Mouse (Mus musculus): ENCODE measurements around the gene Trim2. TPM values are rescaled to one million over a fixed set of nuclear protein-coding genes. Genes with fewer than 3 reads are reported as not detected.

The Trim2 gene
- polyA plus RNA-seq, 1 experiment from 2014 or later = 24.9 TPM

GRCm38 (mm10) chr3:84303395-84303949, 3.2 kb downstream of the Trim2 start:
- H3K36me3 ChIP-seq (ENCODE audit: control insufficient read depth, insufficient read depth, low read length) = no peaks in the 10 kb centered on the region
- H3K4me2 ChIP-seq (ENCODE audit: low read depth, low read length) = peak overlapping the region; percentile 79; the same call in 1 of the 2 replicates
- no peak overlapping the region for H3K27ac ChIP-seq (replicated peaks; ENCODE audit: low read depth, low read length)
- no peak for ATAC-seq (ENCODE audit: low read depth)
- H3K9me3 ChIP-seq (ENCODE audit: control insufficient read depth, low read length) = 0 out of 2 replicates have a peak, but pooled peaks cover 4% of the 10 kb centered on the region
- 85% methylated on average over 8 of the region's 8 CpGs for WGBS
- H3K9ac ChIP-seq (ENCODE audit: low read depth, low read length) = no peak overlapping the region
- no peak for DNase-seq (ENCODE audit: low spot score)
- peaks cover 31% of the 10 kb centered on the region for H3K27me3 ChIP-seq (replicated peaks; ENCODE audit: control insufficient read depth, insufficient read depth, low read length)
- peak overlapping the region; percentile 39; the same call in 1 of the 2 replicates for H3K4me3 ChIP-seq (ENCODE audit: low read depth, low read length)
- peaks cover 7% of the 10 kb centered on the region; the same call in 1 of the 2 replicates for H3K4me1 ChIP-seq (ENCODE audit: control insufficient read depth, insufficient read depth, low read length)

- 21% methylated on average over 4 of the region's 4 CpGs for WGBS
- H3K4me1 ChIP-seq (ENCODE audit: control insufficient read depth, insufficient read depth, low read length) = peaks cover 7% of the 10 kb centered on the region; the same call in 1 of the 2 replicates
- H3K27ac ChIP-seq (replicated peaks; ENCODE audit: low read depth, low read length) = no peak overlapping the region
- H3K4me3 ChIP-seq (ENCODE audit: low read depth, low read length) = no peak overlapping the region
- H3K27me3 ChIP-seq (replicated peaks; ENCODE audit: control insufficient read depth, insufficient read depth, low read length) = peaks cover 31% of the 10 kb centered on the region
- 0 out of 2 replicates have a peak, but pooled peaks cover 4% of the 10 kb centered on the region for H3K9me3 ChIP-seq (ENCODE audit: control insufficient read depth, low read length)
- H3K9ac ChIP-seq (ENCODE audit: low read depth, low read length) = no peak overlapping the region
- DNase-seq (ENCODE audit: low spot score) = no peak
- no peaks in the 10 kb centered on the region for H3K36me3 ChIP-seq (ENCODE audit: control insufficient read depth, insufficient read depth, low read length)
- H3K4me2 ChIP-seq (ENCODE audit: low read depth, low read length) = no peak overlapping the region
- ATAC-seq (ENCODE audit: low read depth) = no peak
These were observed 4.4 kb downstream of the Trim2 start for GRCm38 (mm10) chr3:84302273-84302672.

GRCm38 (mm10) chr3:84301674-84302073, 5.0 kb downstream of the Trim2 start:
- Histone ChIP-seq H3K27ac (replicated peaks; ENCODE audit: low read depth, low read length) (no peak overlapping the region), H3K27me3 (replicated peaks; ENCODE audit: control insufficient read depth, insufficient read depth, low read length) (peaks cover 31% of the 10 kb centered on the region), H3K9ac (ENCODE audit: low read depth, low read length) (no peak overlapping the region), H3K4me3 (ENCODE audit: low read depth, low read length) (no peak overlapping the region), H3K36me3 (ENCODE audit: control insufficient read depth, insufficient read depth, low read length) (no peaks in the 10 kb centered on the region), H3K4me1 (ENCODE audit: control insufficient read depth, insufficient read depth, low read length) (peaks cover 7% of the 10 kb centered on the region; the same call in 1 of the 2 replicates), H3K4me2 (ENCODE audit: low read depth, low read length) (no peak overlapping the region), H3K9me3 (ENCODE audit: control insufficient read depth, low read length) (0 out of 2 replicates have a peak, but pooled peaks cover 3% of the 10 kb centered on the region)
- ATAC-seq (ENCODE audit: low read depth) (no peak), DNase-seq (ENCODE audit: low spot score) (no peak)
- 87% methylated on average over 4 of the region's 4 CpGs for WGBS

- no peak overlapping the region for H3K9ac ChIP-seq (ENCODE audit: low read depth, low read length)
- H3K4me2 ChIP-seq (ENCODE audit: low read depth, low read length) = no peak overlapping the region
- H3K27me3 ChIP-seq (replicated peaks; ENCODE audit: control insufficient read depth, insufficient read depth, low read length) = peaks cover 4% of the 10 kb centered on the region
- no peak overlapping the region for H3K27ac ChIP-seq (replicated peaks; ENCODE audit: low read depth, low read length)
- H3K36me3 ChIP-seq (ENCODE audit: control insufficient read depth, insufficient read depth, low read length) = no peaks in the 10 kb centered on the region
- 60% methylated on average over 3 of the region's 3 CpGs for WGBS
- H3K9me3 ChIP-seq (ENCODE audit: control insufficient read depth, low read length) = no peaks in the 10 kb centered on the region
- DNase-seq (ENCODE audit: low spot score) = no peak
- no peak overlapping the region for H3K4me3 ChIP-seq (ENCODE audit: low read depth, low read length)
- ATAC-seq (ENCODE audit: low read depth) = no peak
- no peaks in the 10 kb centered on the region for H3K4me1 ChIP-seq (ENCODE audit: control insufficient read depth, insufficient read depth, low read length)
These were observed 8.5 kb downstream of the Trim2 start for GRCm38 (mm10) chr3:84298186-84298585.

- Histone ChIP-seq H3K27ac (replicated peaks; ENCODE audit: low read depth, low read length) (no peak overlapping the region), H3K36me3 (ENCODE audit: control insufficient read depth, insufficient read depth, low read length) (no peaks in the 10 kb centered on the region), H3K9me3 (ENCODE audit: control insufficient read depth, low read length) (no peaks in the 10 kb centered on the region), H3K4me3 (ENCODE audit: low read depth, low read length) (no peak overlapping the region), H3K27me3 (replicated peaks; ENCODE audit: control insufficient read depth, insufficient read depth, low read length) (no peaks in the 10 kb centered on the region), H3K9ac (ENCODE audit: low read depth, low read length) (no peak overlapping the region), H3K4me2 (ENCODE audit: low read depth, low read length) (no peak overlapping the region), H3K4me1 (ENCODE audit: control insufficient read depth, insufficient read depth, low read length) (no peaks in the 10 kb centered on the region)
- DNase-seq (ENCODE audit: low spot score) (no peak), ATAC-seq (ENCODE audit: low read depth) (no peak)
- WGBS = 68% methylated on average over 2 of the region's 2 CpGs
These were observed 10.0 kb downstream of the Trim2 start for GRCm38 (mm10) chr3:84296676-84297075.

- 76% methylated on average over 9 of the region's 9 CpGs for WGBS
- no peak for DNase-seq (ENCODE audit: low spot score)
- no peak overlapping the region for H3K27ac ChIP-seq (replicated peaks; ENCODE audit: low read depth, low read length)
- H3K9me3 ChIP-seq (ENCODE audit: control insufficient read depth, low read length) = no peaks in the 10 kb centered on the region
- no peak overlapping the region for H3K4me3 ChIP-seq (ENCODE audit: low read depth, low read length)
- H3K4me1 ChIP-seq (ENCODE audit: control insufficient read depth, insufficient read depth, low read length) = no peaks in the 10 kb centered on the region
- H3K27me3 ChIP-seq (replicated peaks; ENCODE audit: control insufficient read depth, insufficient read depth, low read length) = no peaks in the 10 kb centered on the region
- H3K9ac ChIP-seq (ENCODE audit: low read depth, low read length) = no peak overlapping the region
- no peak for ATAC-seq (ENCODE audit: low read depth)
- no peaks in the 10 kb centered on the region for H3K36me3 ChIP-seq (ENCODE audit: control insufficient read depth, insufficient read depth, low read length)
- no peak overlapping the region for H3K4me2 ChIP-seq (ENCODE audit: low read depth, low read length)
These were observed 11.9 kb downstream of the Trim2 start for GRCm38 (mm10) chr3:84294734-84295133.

- no peaks in the 10 kb centered on the region for H3K9me3 ChIP-seq (ENCODE audit: control insufficient read depth, low read length)
- DNase-seq (ENCODE audit: low spot score) = no peak
- no peak overlapping the region for H3K27ac ChIP-seq (replicated peaks; ENCODE audit: low read depth, low read length)
- H3K4me3 ChIP-seq (ENCODE audit: low read depth, low read length) = no peak overlapping the region
- H3K4me1 ChIP-seq (ENCODE audit: control insufficient read depth, insufficient read depth, low read length) = no peaks in the 10 kb centered on the region
- no peak for ATAC-seq (ENCODE audit: low read depth)
- no peak overlapping the region for H3K9ac ChIP-seq (ENCODE audit: low read depth, low read length)
- WGBS = 80% methylated on average over 13 of the region's 13 CpGs
- H3K27me3 ChIP-seq (replicated peaks; ENCODE audit: control insufficient read depth, insufficient read depth, low read length) = no peaks in the 10 kb centered on the region
- no peak overlapping the region for H3K4me2 ChIP-seq (ENCODE audit: low read depth, low read length)
- no peaks in the 10 kb centered on the region for H3K36me3 ChIP-seq (ENCODE audit: control insufficient read depth, insufficient read depth, low read length)
These were observed 12.7 kb downstream of the Trim2 start for GRCm38 (mm10) chr3:84293666-84294595.

- H3K27me3 ChIP-seq (replicated peaks; ENCODE audit: control insufficient read depth, insufficient read depth, low read length) = no peaks in the 10 kb centered on the region
- no peaks in the 10 kb centered on the region for H3K9me3 ChIP-seq (ENCODE audit: control insufficient read depth, low read length)
- WGBS = 82% methylated on average over 5 of the region's 5 CpGs
- DNase-seq (ENCODE audit: low spot score) (no peak), ATAC-seq (ENCODE audit: low read depth) (no peak)
- no peak overlapping the region for H3K9ac ChIP-seq (ENCODE audit: low read depth, low read length)
- no peak overlapping the region for H3K4me3 ChIP-seq (ENCODE audit: low read depth, low read length)
- no peak overlapping the region for H3K27ac ChIP-seq (replicated peaks; ENCODE audit: low read depth, low read length)
- H3K36me3 ChIP-seq (ENCODE audit: control insufficient read depth, insufficient read depth, low read length) = no peaks in the 10 kb centered on the region
- H3K4me1 ChIP-seq (ENCODE audit: control insufficient read depth, insufficient read depth, low read length) = no peaks in the 10 kb centered on the region
- H3K4me2 ChIP-seq (ENCODE audit: low read depth, low read length) = no peak overlapping the region
These were observed 14.4 kb downstream of the Trim2 start for GRCm38 (mm10) chr3:84292238-84292637.

All from embryonic facial prominence, embryonic 14.5 days (tissue).